Mouse (Mus musculus): ENCODE measurements around the gene Tcap.
"Not testable (repeated sequence)": the region's sequence is repeated elsewhere in the genome, so short reads cannot be mapped to it uniquely, and the experiment has no call there.

Tcap gene

DNA sequence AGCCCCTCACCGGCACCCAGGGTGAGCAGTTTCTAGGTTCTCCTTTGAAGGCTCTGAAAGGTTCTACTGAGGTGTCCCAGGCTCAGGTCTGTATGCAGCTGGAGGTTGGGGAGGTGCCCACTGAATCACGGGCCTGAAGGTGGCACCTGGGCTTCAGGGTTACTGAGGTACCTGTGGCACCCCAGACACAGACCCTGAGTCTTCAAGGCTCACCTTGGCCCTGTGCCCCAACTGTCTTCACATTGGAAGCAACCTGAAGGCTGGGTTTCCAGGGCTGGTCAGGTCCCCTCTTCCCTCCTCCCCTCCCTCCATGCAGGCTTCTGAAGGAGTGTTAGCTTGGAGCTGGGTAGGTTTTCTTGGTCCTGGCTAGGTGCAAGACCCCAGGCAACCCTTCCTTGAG lies 2.0 kb upstream of the Tcap start:
- no peak for DNase-seq (ENCODE audit: low spot score in 2 of 2)

DNA sequence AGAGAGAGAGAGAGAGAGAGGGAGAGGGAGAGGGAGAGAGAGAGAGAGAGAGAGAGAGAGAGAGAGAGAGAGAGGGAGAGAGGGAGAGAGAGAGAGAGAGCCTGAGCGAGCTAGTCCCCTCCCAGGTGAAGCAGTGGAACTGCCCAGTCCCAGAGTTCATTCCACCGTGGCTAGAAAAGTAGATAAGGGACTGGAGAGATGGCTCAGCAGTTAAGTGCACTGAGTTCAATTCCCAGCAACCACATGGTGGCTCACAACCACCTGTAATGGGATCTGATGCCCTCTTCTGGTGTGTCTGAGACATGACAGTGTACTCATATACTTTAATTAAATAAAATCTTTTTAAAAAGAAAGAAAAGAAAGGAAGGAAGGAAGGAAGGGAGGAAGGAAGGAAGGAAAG lies 1.2 kb upstream of the Tcap start:
- DNase-seq (ENCODE audit: low spot score in 2 of 2), result not testable (repeated sequence)

DNA sequence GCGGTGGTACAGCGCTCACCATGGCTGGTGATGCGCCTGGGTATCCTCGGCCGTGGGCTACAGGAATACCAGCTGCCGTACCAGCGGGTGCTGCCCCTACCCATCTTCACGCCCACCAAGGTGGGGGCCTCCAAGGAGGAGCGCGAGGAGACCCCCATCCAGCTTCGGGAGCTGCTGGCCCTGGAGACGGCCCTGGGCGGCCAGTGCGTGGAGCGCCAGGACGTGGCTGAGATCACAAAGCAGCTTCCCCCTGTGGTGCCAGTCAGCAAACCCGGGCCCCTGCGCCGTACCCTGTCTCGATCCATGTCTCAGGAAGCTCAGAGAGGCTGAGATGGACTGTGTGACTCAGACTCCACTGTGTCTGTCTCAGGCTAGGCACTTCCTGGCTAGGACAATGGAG lies 605 bp downstream of the Tcap start:
- DNase-seq (ENCODE audit: low spot score in 2 of 2), result no peak

DNA sequence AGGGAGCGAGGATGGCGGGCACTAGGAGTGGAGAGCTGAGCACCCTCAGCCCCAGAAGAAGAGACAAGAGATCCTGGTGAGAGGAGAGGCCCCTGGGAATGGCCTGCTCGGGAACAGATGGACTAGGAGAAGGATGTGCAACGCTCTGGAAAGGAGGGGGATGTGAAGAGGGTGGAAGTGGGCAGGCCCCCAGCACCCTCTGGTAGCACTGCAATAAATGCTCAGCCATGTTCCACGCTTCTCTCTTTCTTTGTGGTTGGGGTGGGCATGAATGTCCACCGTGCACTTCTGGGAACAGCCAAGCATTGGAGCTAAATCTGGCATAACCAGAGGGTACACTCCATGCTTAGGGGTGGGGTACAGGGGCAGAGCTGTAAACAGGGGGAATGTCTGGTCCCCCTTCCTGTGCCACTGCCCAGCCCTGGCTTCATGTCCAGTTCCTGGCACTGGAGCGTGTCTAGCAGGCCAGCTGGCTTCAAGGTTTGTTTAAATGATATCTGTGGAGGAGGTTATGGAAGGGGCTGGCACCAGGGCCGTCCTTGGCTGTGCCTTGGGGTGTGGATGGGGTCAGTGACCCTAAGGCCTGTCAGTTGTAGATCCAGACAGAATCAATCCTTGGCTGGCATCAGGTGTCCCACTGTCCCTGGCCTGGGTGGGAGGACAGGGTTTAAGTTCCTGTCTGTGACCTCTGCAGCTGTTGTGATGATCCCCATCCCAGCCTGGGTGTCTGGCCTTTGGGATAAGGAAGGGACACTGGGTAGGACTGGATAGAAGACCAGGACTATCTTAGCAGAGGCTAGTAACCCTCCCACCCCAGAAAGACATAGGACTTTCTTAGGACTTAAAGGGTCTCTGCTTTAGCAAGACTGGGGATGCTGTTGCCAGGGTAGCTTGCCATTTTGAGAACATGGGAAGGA lies 1.4 kb downstream of the Tcap start:
- no peak for DNase-seq (ENCODE audit: low spot score in 2 of 2)

DNA sequence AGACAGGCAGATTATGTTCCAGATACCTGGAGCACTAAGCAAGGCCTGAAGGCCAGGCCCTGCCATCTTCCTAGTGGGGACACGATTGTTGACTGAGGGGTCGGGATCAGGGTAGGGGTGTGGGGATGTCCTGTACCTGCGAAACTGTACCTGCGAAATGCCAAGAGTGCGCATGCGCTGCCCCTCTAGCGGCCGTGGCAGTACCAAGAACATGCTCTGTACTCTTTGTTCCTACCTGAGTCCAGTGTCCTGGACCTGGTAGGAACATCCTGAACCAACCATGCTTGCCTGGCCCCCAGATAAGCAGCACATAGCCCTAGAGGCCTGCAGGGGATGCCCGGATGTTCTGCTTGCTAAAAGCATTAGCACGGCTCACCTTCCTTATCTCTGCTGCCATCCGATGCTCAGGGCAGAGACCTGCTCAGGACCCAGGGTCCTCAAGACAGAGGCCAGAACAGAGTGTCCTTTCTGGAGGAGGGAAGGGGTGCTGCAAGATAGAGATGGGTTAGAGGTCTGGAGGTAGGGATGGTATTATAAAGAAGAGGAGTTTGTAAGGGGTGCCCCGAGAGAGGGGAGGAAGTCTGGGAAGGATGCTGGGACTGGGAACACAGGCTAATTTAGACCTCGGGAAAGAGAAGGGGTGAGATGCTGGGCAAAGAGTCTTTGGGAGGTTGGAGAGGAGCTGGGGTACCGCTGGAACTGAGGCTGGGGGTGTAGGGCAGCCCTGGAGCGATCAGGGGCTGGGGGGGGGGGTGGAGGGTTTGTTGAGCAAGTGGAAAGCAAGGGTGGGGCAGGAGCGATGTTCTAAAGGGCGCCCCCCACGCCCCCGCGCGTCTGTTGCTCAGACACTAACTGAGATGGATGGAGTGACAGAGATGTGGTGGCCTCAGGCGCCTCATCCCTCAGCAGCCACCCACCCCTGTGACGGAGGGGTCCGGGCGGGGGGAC lies 2.3 kb downstream of the Tcap start, which contains the start of gene Pnmt:
TSS of gene Pnmt (plus strand) at position 813 of the 948 bp plus-strand sequence.
- no peak for DNase-seq (ENCODE audit: low spot score in 2 of 2)

DNA sequence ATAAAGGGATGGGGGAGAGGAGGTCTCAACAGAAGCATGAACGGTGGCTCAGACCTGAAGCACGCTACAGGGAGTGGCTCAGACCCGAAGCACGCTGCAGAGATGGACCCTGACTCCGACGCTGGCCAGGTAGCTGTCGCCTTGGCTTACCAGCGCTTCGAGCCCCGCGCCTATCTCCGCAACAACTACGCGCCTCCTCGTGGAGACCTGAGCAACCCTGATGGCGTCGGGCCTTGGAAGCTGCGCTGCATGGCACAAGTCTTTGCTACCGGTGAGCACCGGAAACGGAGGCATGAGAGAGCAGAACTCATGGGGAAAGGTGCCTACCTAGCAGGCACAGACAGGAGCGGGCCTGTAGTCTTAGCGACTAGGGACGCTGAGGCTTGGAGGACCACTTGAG lies 3.0 kb downstream of the Tcap start:
- no peak for DNase-seq (ENCODE audit: low spot score in 2 of 2)

DNA sequence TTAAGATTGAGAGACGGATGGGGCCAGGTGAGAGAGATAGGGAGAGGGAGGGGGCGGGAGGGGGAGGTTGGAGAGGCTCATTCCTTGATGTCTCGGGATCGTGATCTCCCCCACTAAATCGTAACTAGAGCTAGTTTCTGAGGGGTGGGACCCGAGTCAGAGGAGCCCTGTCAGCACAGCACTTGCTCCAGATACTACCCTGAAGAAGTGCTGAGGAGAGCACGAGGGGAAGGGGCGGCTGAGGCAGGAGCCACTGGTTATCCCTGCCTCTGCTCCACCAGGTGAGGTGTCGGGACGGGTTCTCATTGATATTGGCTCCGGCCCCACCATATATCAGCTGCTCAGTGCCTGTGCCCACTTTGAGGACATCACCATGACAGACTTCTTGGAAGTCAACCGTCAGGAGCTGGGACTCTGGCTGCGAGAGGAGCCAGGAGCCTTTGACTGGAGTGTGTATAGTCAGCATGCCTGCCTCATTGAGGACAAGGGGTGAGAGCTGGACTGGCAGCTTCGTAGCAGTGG lies 3.5 kb downstream of the Tcap start:
- no peak for DNase-seq (ENCODE audit: low spot score in 2 of 2)

DNA sequence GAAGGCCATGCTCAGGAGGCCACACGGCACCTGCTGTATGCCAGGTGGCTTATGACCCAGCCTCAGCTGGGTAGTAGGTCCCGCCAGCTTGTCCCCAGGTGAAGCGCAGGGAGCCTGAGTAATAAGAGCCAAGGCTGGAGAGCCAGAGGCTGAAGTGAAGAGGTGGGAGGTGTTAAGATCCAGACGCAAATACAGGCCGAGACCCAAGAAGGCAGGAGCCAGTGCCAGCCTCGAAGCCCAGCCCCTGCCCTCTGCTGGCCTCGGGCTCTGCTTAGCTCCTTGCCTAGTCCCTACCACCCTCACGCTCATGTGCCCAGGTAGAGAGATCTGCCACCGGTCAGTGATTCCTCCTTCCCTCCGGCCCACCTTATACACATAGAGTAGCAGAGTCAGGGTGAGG lies 4.7 kb downstream of the Tcap start:
- no peak for DNase-seq (ENCODE audit: low spot score in 2 of 2)

DNA sequence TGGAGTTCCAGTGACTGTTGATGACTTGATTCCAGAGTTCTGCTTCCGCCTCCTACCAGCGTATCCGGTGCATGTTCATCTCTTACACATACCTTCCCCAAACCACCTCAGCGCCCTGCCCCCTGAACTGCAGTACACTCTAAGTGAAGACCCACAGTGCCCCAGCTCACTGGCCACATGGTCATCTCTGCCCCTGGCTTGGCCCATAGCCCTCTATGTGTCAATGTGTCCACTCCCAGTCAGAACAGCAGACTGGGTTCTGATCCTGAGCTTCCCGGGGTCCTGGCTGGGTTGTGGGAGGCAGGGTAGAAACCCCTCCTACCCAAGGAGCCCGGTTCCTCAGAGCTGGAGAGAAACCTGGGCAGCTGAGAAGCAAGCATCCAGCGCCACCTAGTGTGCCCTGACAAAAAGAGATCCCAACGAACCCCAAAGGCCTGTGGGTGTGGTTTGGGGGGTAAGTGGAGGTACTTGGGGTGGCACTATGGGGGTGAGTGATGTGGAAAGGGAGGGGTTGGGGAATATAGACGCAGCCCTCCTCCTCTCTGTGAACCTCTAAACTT lies 5.7 kb downstream of the Tcap start:
- peak; percentile 50 to 78 for DNase-seq (ENCODE audit: low spot score in 2 of 2)

DNA sequence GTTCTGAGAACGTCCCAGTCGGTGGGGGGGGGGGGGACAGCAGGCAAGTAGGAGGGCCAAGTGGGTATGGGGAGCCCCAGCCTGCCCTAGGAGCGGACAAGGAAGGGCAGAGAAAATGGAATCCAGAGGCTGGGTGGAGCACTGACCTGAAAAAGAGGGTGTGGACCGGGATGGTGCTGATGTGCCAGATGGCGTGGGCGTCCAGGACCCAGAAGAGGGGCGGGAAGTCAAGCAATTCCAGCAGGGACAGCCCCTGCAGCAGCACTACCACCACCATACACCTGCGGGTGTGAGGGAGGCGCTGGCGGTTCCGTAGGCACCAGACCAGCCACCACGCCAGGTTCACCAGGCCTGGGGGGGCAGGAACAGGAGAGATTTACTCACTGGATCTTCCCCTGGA lies 6.5 kb downstream of the Tcap start:
- DNase-seq (ENCODE audit: low spot score in 2 of 2), result no peak

DNA sequence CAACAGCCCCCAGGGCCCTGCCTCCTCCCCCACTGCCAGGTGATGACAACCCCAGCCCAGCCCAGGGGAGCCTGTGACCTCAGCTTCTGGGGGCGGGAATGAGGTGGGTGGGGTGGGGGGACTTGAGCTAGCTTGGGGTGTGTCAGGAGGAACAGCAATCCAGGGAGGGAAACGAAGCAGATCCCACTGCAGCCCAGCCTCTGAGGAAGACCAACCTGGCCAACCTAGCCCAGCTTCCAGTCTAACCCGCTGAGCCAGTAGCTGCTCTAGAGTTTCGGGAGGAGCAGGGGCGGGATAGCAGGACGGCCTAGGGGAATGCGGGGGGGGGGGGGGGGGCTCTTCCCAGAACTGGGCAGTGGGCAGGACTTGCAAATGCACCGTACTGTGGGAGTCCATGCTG lies 8.4 kb downstream of the Tcap start:
- no peak for DNase-seq (ENCODE audit: low spot score in 2 of 2)

DNA sequence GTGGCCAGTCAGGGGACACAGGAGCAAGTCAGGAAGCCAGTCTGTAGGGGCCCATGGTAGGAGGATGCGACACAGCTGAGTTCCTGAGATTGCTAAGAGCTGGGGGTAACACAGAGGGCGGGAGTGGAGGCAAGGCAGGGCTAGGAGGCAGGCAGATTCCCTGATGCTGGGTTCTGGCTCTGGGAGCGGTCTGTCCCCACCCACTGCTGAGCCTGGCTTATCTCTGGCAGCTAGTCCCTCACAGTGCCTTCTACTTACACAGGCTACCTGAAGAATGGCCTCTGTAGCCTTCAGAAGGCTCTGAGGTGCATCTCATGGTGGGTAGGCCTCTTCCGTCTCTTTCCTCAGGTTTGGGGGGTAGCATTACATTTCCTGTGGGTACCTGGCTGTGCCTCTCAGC lies 9.0 kb downstream of the Tcap start:
- peak in 1 of 2 experiments; percentile 54 for DNase-seq (ENCODE audit: low spot score in 2 of 2)

DNA sequence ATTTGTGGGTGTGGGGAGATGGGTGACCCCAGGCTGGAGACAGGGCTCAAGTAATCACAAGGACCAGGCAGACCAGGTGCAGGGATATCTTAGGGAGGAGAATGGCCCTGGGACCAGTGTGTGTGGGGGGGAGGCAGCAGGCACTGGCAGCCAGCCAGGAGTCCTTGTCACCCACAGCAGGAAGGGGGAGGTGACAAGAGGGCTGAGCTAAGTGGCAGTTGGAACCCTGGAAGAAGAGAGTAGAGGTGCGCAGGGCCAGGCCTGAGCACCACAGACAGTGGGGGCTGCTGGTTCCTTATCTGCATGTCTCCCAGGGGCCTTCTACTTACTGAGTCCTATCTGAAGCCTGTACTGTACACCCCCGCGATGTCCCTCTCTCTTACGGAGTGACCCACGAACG lies 9.7 kb downstream of the Tcap start:
- DNase-seq (ENCODE audit: low spot score in 2 of 2), result peak; percentile 76 to 88

DNA sequence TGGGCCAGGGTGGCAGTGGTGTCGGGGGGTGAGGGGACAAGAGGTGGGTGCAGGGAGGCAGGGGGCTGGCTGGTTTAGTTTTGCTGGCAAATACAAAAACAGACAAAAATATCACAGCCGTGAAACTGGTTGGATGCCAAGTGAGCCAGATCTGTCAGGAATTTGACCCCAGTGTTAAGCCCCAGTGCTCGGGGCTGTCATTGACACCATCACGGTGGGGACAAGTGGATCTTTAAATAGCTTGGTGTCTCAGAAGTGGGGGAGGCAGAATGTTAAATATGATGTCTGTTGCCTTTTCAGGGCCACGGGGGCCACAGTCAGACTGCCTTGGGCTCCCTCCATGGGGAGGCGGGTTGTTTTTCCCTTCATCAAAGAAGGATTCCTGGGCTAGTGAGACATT lies 10.7 kb downstream of the Tcap start:
- DNase-seq (ENCODE audit: low spot score in 2 of 2), result no peak

DNA sequence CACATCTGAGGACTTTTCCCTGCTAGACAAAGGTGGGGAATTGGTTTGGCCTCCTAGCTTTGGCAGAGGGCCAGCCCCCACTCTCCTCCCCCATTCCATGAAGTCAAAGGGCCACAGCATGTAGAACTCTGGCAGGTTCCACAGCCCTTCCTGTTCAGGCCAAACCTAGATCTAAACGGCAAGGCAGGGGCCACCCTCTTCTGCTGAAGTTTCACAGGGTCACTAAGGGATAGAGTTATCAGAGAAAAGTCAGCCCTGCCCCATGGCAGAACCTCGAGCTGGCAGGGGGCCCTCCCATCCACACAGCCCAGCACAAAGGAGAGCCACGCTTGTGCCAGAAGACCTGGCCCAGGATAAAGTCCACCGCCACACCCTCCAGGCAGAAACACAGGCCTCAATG lies 11.4 kb downstream of the Tcap start:
- DNase-seq (ENCODE audit: low spot score in 2 of 2), result peak in 1 of 2 experiments; percentile 49

DNA sequence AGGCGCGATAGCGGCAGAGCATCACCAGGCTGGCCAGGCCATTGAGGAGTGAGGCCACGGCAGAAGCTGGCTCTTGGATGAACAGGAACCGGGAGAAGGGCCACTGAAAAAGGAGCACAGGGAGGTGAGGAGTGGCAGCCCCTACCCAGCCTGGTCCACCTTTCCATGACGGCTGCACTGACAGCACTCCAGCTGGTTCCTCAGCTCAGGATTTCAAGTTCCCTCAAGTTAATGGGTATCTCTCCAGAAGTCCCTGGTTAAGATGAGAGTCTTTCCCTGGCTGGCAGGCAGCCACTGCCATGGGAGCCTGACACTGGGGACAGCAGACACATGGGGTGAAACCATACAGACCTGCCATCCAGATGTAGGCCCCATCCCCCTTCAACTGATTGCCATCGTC lies 14.3 kb downstream of the Tcap start:
- no peak for DNase-seq (ENCODE audit: low spot score in 2 of 2)

DNA sequence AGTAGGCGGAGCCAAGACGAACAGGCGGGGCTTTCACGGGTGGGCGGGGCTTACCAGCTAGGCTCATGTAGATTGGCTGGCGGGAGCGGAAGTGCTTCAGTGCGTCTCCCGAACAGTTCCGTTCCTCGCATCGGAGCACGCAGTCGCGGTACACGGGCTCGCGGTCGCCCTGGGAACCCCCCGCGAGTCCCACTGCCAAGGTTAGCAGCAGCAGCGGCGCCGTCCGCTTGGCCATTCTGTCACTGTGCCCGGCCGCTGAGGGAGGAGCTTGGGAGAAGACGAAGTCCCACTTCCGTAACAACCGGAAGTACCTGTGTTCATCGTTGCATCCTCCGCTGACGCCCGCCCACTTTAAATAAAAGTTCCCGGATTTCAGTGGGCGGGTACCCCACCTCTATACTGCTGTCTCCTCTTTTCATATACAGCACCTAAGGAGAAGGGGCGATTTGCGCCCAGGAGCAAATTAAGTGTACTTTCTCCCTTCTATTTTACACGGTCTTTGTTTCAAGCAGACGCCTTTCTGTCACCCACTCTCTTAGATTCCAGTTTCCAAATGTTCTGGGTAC lies 16.6 kb downstream of the Tcap start, which contains the start of gene Pgap3:
TSS of gene Pgap3 (minus strand) at position 330 of the 566 bp plus-strand sequence.
- peak; percentile 84 to 92 for DNase-seq (ENCODE audit: low spot score in 2 of 2)

DNA sequence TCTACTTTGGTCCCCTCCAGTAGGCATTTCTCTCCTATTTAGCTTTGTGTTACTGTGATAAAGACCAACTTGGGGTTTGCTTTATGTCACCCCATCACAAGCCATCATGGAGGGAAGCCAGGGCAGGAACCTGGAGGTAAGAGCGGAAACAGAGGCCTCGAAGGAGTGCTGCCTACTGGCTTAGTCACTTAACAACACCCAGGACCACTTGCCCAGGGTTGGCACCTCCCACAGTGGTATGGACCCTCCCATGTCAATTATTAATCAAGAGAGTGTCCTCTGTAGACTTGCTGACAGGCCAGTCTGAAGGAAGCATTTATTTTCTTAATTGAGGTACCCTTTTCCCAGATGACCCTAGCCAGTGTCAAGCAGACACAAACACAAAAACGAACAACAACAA lies 17.2 kb downstream of the Tcap start:
- DNase-seq (ENCODE audit: low spot score in 2 of 2), result no peak

DNA sequence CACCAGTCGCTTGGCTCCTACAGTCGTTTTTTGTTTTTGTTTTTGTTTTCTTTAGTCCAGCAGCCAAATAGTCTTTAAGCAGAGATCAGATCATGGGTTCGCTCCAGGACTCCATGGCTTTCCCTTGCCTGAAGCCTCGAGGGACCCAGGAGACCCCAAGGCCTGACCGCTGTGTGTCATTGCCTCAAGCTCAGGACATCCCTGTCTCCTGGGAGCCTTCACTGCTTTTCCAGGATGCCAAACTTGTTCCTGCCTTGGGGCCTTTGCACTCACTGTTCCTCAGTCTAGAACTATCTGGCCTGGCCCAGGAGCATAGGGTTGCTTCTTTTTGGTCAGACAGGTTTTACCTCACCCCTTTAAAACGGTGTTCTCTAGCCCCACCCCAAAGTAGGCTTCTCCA lies 23.0 kb downstream of the Tcap start:
- DNase-seq (ENCODE audit: low spot score in 2 of 2), result no peak

DNA sequence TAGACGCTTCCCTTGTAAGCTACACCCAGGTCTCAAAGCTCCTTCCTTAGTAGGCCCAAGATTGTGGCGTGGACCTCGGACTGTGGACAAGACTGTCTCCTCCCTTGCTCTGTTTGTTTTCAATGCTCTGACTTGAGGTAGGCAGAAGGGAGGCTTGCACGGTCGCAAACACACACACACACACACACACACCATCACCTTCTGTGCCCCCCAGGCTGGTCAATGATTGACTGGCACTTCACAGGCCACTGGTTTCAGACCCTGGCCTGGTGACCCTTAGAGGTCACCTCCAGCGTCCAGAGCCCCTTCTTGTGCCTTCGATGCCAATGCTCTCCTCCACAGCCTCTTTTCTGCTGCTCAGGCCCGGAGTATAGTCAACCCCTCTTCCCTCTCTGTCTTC lies 25.3 kb downstream of the Tcap start:
- no peak for DNase-seq (ENCODE audit: low spot score in 2 of 2)

DNA sequence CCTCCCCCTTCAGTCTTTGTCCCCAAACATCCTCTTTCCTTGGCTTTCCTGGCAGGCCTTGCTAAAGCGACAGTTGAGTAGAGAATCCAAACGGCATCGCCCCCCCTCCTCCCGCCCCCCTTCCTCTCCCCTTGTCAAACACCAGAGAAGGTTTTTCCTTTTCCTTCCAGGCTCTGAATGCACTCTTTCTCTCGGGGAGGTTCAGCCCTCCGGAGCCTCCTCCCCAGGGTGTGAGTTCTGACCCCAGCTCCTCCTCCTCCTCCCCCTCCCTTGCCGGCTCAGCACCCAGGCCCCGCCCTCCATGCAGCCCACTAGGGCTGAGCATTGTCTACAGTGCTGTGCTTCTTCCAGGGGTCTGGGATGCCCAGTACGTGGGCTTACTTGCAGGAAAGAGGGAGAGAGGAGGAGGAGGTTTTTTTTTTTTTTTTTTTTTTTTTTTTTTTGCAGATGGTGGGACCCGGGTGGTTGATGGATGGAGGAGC lies 25.8 kb downstream of the Tcap start:
- DNase-seq (ENCODE audit: low spot score in 2 of 2), result no peak
